Mouse (Mus musculus): ENCODE measurements around the gene Creb3l4.
"Not testable (repeated sequence)": the region's sequence is repeated elsewhere in the genome, so short reads cannot be mapped to it uniquely, and the experiment has no call there.

Creb3l4 gene

GRCm38 (mm10) chr3:90265034-90265931, 22.0 kb upstream of the Creb3l4 start, which contains the start of gene Dennd4b:
Dennd4b (plus strand) TSS chr3:90265185.
- DNase-seq (ENCODE audit: low read depth), result peak; percentile 79

GRCm38 (mm10) chr3:90264687-90265033, 21.3 kb upstream of the Creb3l4 start:
- DNase-seq (ENCODE audit: low read depth), result no peak

- DNase-seq (ENCODE audit: low read depth), result no peak
These were observed 19.9 kb upstream of the Creb3l4 start for GRCm38 (mm10) chr3:90263121-90263771.

- no peak for DNase-seq (ENCODE audit: low read depth)
These were observed 15.2 kb upstream of the Creb3l4 start for GRCm38 (mm10) chr3:90258521-90258920.

- DNase-seq (ENCODE audit: low read depth), result no peak
These were observed 13.6 kb upstream of the Creb3l4 start for GRCm38 (mm10) chr3:90256731-90257530.

DNA sequence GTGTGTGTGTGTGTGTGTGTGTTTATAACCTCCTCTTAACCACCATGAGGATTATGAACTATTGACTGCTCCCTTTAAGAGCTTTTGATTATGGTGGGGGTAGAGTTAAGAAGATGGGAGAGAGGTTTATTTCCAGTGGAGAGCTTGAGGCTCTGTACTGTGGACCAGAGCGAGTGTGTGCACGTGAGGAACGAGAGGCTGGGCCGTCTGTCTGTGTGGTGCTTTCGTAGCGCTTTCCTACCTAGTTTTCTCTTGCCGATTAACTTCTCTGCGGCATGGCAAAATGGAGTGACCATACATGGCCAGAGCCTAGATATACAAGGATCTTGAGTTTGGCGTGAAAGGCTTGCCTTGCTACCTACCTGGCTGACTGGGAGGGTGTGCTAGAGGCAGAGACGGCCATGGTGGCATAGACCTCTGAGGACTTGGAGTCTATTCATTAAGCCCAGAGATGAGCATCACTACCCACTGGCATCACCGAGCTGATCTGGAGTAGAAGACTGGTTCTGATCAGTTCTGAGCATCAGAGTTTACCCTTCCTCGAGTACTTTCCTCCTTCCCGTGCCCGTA, 12.6 kb upstream of the Creb3l4 start:
- no peak for DNase-seq (ENCODE audit: low read depth)

DNA sequence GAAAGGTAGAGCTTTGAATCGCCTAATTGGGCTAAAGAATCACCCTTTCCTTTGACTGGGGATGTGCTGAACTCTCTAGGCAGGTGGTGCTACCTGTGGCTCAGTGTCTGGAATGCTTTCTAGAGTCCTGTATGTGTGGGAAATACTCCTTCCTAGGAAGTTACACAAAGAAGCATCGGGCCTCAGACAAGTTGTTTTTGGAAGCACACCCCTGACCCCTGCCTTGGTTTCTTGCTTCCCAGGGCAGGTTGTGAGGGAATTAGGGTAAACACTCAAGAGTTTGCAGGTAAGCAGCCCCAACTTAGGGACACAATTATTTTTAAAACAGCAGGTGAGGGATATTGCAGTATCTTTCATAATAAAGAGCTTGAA, 11.9 kb upstream of the Creb3l4 start:
- DNase-seq (ENCODE audit: low read depth), result no peak

GRCm38 (mm10) chr3:90254419-90255193, 11.3 kb upstream of the Creb3l4 start:
- DNase-seq (ENCODE audit: low read depth), result no peak

DNA sequence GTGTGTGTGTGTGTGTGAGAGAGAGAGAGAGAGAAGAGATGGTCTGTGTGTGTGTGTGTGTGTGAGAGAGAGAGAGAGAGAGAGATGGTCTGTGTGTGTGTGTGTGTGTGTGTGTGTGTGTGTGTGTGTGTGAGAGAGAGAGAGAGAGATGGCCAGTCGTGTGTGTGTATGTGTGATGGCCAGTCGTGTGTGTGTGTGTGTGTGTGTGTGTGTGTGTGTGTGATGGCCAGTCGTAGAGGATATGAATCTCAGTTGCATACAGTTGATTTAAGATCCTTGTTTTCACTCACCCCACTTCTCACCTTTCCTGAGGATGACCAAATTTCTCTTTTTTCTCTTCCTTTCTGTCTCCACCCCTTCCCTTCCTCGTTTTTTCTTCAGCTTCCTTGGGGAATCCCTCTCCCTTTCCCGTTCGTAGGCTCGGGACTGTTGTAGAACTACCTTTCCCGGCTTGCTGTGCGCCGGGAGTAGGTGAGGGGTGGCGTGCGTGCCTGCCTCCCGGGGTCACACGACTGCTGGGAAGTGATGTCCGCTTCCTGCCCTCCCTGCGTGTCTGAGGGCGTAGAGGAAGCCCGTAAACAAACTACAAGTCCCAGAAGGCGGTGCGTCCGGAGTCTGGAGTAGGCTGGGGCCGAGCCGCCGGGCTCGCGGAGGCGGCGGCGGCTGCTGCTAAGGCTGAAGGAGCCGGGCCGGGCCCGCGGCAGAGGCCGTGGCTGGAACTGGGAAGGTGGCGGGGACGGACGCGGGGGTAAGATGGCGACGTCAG, 10.5 kb upstream of the Creb3l4 start, which contains the start of gene Crtc2:
Gene Crtc2 (plus strand): TSS at position 511 of the 766 bp plus-strand sequence.
- DNase-seq (ENCODE audit: low read depth), result peak; percentile 85

DNA sequence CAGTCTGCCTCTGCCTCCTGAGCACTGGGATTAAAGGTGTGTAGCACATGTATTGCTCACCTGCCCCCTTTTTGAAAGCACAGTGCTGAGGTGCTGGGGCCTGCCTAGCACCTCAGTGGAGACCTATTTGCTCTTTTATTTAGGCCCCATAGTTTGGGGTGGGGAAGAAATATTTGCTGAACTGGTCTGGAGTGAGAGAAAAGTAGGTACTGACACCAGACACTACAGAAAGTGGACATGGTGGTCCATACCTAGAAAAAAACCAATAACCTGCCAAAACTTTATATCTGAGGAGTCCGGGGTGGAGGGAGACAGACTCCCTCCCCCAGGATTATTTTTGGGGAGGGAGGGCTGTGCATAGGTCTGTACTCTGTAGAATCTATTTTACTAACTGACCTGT, 9.9 kb upstream of the Creb3l4 start:
- not testable (repeated sequence) for DNase-seq (ENCODE audit: low read depth)

GRCm38 (mm10) chr3:90252659-90253058, 9.3 kb upstream of the Creb3l4 start:
- DNase-seq (ENCODE audit: low read depth), result not testable (repeated sequence)

GRCm38 (mm10) chr3:90251731-90252226, 8.5 kb upstream of the Creb3l4 start:
- not testable (repeated sequence) for DNase-seq (ENCODE audit: low read depth)

GRCm38 (mm10) chr3:90250791-90251190, 7.5 kb upstream of the Creb3l4 start:
- no peak for DNase-seq (ENCODE audit: low read depth)

DNA sequence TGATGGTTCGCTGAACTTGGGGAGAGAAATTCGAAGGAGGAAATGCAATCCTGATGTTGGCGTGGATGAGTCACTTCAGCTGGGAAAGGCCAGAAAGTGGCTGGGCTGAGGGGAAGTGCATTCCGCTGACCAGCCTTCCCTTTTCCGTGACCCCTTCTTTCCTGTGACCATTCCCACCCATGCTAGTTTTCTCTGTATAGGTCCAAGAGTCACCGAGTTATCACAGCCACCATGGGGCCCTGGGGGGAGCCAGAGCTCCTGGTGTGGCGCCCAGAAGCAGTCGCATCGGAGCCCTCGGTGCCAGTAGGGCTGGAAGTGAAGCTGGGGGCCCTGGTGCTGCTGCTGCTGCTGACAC, 5.4 kb upstream of the Creb3l4 start:
- DNase-seq (ENCODE audit: low read depth), result no peak

- peak; percentile 93 for DNase-seq (ENCODE audit: low read depth)
These were observed 4.8 kb upstream of the Creb3l4 start, which contains the start of gene Slc39a1 for GRCm38 (mm10) chr3:90247960-90248745. Slc39a1 (plus strand) TSS chr3:90248172.

DNA sequence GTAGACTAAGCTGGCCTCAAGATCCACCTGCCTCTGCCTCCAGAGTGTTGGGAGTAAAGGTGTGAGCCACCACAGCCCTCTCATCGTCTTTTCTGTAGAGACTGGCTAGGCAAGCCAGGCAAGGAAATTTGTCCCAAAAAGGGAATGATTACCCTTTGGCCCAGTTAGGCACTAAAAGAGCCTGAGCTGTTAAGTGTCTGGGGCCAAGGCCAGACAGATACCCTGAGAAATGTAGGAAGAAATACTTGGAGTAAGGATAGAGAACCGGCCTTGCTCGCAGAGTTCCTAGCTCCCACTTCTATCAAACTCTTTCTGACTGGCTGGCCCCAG, 4.3 kb upstream of the Creb3l4 start:
- no peak for DNase-seq (ENCODE audit: low read depth)

DNA sequence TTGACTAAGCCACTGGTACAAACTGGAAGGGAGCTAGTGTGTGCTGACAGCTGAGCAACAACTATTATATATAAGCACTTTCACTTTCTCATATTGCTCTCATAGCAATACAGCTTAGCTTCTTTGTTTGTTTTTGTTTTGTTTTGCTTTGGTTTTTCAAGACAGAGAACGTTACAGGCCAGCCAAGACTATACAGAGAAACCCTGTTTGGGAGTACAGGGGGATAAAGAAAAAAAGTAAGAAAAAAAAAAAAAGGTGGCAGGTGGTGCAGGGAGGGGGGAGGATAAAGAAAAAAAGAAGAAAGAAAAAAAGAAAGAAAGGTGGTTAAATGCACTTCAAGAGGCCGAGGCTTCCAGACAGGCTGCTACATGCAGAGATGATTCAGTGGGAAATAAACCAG, 2.1 kb upstream of the Creb3l4 start:
- no peak for DNase-seq (ENCODE audit: low read depth)

DNA sequence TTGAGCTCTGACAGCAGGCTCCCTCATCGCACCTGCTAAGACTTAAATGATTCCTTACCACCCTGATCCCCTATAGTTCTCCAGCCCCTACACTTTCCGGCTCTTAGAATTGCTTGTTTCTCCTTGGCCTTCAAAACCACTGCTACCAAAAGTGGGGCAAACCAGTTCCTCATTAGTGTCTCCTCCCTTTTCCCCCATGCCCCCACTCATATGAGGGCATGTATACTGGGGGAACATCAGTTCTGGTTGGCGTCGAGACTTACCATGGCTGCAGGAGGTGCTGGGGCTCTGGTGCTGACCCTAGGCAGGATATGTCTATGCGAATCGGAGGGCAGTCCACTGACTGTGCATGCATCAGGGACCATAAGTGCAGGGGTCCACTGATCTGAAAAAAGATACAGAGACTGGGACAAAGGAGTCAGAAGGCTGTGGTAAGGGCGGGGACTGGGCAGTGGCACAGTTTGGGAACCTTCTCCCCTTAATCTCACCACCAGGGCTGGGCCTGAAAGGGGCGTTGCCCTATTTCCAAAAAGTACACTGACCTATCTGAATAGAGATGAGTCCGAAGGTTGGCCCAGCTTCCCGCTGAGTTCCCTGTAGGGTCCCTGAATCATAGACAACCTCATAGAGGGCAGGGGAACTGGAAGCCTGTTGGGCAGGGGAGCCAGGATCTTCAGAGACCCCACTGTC, 1.5 kb downstream of the Creb3l4 start:
- no peak for DNase-seq (ENCODE audit: low read depth)

DNA sequence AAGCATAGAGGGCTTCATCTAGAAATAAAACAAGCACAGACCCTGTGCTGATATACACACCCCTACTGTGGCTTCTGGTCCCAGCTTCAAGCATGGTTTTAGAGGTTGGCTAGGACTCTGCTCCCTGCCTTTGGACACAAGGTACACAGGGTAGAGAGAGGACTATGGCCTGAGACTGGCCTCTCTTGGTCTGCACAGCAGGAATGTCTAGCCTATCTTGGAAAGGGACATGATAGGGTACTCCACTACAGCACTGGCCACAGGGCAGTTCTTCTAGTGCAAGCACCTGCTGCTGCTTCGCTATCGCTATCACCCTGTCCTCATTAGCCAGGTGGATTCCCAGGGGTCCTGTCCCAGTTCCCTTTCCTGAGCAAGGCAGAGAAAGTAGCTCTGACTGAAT, 2.1 kb downstream of the Creb3l4 start:
- no peak for DNase-seq (ENCODE audit: low read depth)
